8 mouse cellular contexts compared by ENCODE assay signal in genomic region chr2:33486866-33487265, GRCm38 (mm10). TPM values are rescaled to one million over a fixed set of nuclear protein-coding genes. Genes with fewer than 3 reads are reported as not detected.
DNase-seq lines count a peak whose midpoint lies in the region; ATAC-seq and TF ChIP-seq lines count a peak whose summit lies in the region.

No protein-coding gene starts in this region.

- no peaks in the 10 kb centered on the region for H3K36me3 ChIP-seq in E14TG2a.4 (ENCODE audit: insufficient read depth, low read length)
- H3K36me3 ChIP-seq in embryonic facial prominence, embryonic 11.5 days (replicated peaks; ENCODE audit: control insufficient read depth, insufficient read depth, low read depth, low read length): no peaks in the 10 kb centered on the region
- no peaks in the 10 kb centered on the region for H3K36me3 ChIP-seq in heart, embryonic 13.5 days

- WGBS in embryonic facial prominence, embryonic 11.5 days: 10% methylated on average over 9 of the region's 9 CpGs
- 8% methylated on average over 9 of the region's 9 CpGs for WGBS in heart, embryonic 13.5 days

- no peak overlapping the region for H3K9ac ChIP-seq in embryonic facial prominence, embryonic 11.5 days (replicated peaks; ENCODE audit: low read length)
- peak overlapping the region; percentile 24; the same call in 1 of the 2 replicates for H3K9ac ChIP-seq in heart, embryonic 13.5 days

- peaks cover 35% of the 10 kb centered on the region for H3K4me1 ChIP-seq in E14TG2a.4 (replicated peaks; ENCODE audit: low read depth, low read length)
- no peaks in the 10 kb centered on the region for H3K4me1 ChIP-seq in embryonic facial prominence, embryonic 11.5 days (ENCODE audit: control insufficient read depth, insufficient read depth, low read length)
- H3K4me1 ChIP-seq in heart, embryonic 13.5 days: no peaks in the 10 kb centered on the region

- H3K9me3 ChIP-seq in E14TG2a.4 (ENCODE audit: low read length): no peaks in the 10 kb centered on the region
- no peaks in the 10 kb centered on the region for H3K9me3 ChIP-seq in embryonic facial prominence, embryonic 11.5 days (replicated peaks; ENCODE audit: control insufficient read depth, low read length)
- H3K9me3 ChIP-seq in heart, embryonic 13.5 days: no peaks in the 10 kb centered on the region

- H3K27me3 ChIP-seq in E14TG2a.4 (ENCODE audit: insufficient read depth, low read length): peaks cover 6% of the 10 kb centered on the region; the same call in 1 of the 2 replicates
- no peaks in the 10 kb centered on the region; the same call in 1 of the 2 replicates for H3K27me3 ChIP-seq in embryonic facial prominence, embryonic 11.5 days (ENCODE audit: control insufficient read depth, insufficient read depth, low read length)
- H3K27me3 ChIP-seq in heart, embryonic 13.5 days (replicated peaks): peaks cover 51% of the 10 kb centered on the region

- H3K4me3 ChIP-seq in E14TG2a.4 (replicated peaks; ENCODE audit: low read length): no peak overlapping the region
- H3K4me3 ChIP-seq in embryonic facial prominence, embryonic 11.5 days (ENCODE audit: low read depth, low read length): no peak overlapping the region
- H3K4me3 ChIP-seq in heart, embryonic 13.5 days: no peak overlapping the region

- TF ChIP-seq CTCF in E14TG2a.4 (conservative IDR thresholded peaks at IDR 0.05; ENCODE audit: low read length): peak; percentile 97

- peak; percentile 74 for DNase-seq in adrenal gland, postnatal 25 days
- peak; percentile 82 for DNase-seq in embryonic facial prominence, embryonic 11.5 days (ENCODE audit: low spot score)
- DNase-seq in layer of hippocampus, adult 9-11 months: peak; percentile 59
- DNase-seq in lung, postnatal 36 days: peak; percentile 74
- DNase-seq in right cerebral cortex, postnatal 10 days (ENCODE audit: low spot score in 2 of 2): peak; percentile 76 to 87
- peak; percentile 17 for DNase-seq in yolk sac, embryonic 10.5 days (ENCODE audit: low spot score)

- no peak for ATAC-seq in embryonic facial prominence, embryonic 11.5 days (replicated peaks; ENCODE audit: insufficient number of reproducible peaks, low FRiP score, low TSS enrichment, low read depth)
- no peak for ATAC-seq in heart, embryonic 13.5 days (ENCODE audit: extremely low read depth, insufficient number of reproducible peaks, low FRiP score, low TSS enrichment)

- no peak overlapping the region for H3K27ac ChIP-seq in embryonic facial prominence, embryonic 11.5 days (replicated peaks; ENCODE audit: low read depth, low read length)
- no peak overlapping the region for H3K27ac ChIP-seq in heart, embryonic 13.5 days (replicated peaks)

- no peak overlapping the region for H3K4me2 ChIP-seq in embryonic facial prominence, embryonic 11.5 days (ENCODE audit: low read depth, low read length)
- H3K4me2 ChIP-seq in heart, embryonic 13.5 days: no peak overlapping the region

RNA-seq across cellular contexts. Expression of gene Zbtb43, which starts 18.5 kb away (rescaled TPM):
- 22.2 and 27.4 TPM in 2 replicates for total RNA-seq in adrenal gland, postnatal 25 days (2021)
- 23.7 and 25.5 TPM in 2 replicates for polyA plus RNA-seq in embryonic facial prominence, embryonic 11.5 days (2014; fragmentation: Nextera tagmentation; extraction: Ambion mirVana)
- polyA plus RNA-seq in heart, embryonic 13.5 days (2015; fragmentation: Nextera tagmentation; extraction: Ambion mirVana): 10.3 and 10.5 TPM in 2 replicates

RNA-seq across cellular contexts. Expression of gene Zbtb34, which starts 55.7 kb away (rescaled TPM):
- 8.0 and 12.5 TPM in 2 replicates for total RNA-seq in adrenal gland, postnatal 25 days (2021)
- polyA plus RNA-seq in embryonic facial prominence, embryonic 11.5 days (2014; fragmentation: Nextera tagmentation; extraction: Ambion mirVana): 7.2 and 7.6 TPM in 2 replicates
- polyA plus RNA-seq in heart, embryonic 13.5 days (2015; fragmentation: Nextera tagmentation; extraction: Ambion mirVana): 3.5 TPM in 2 replicates

Comparison
In these comparisons a context has a peak if more than half of its experiments do, and no peak if none do; other contexts are left out.
1. DNase-seq: peak in every context shown above with its lines; median percentile 82 in embryonic facial prominence, embryonic 11.5 days; 82 in right cerebral cortex, postnatal 10 days; 74 in adrenal gland, postnatal 25 days; 74 in lung, postnatal 36 days; 59 in layer of hippocampus, adult 9-11 months; 17 in yolk sac, embryonic 10.5 days.